Mouse (Mus musculus): ENCODE measurements around the gene Ehd3.

- TF ChIP-seq CTCF (IDR thresholded peaks at IDR 0.05; ENCODE audit: low read depth, low read length) (no peak), POLR2A (IDR thresholded peaks at IDR 0.05; ENCODE audit: insufficient read depth, low read length) (no peak), EP300 (IDR thresholded peaks at IDR 0.05; ENCODE audit: insufficient read depth, low read depth, low read length) (no peak)
These were observed 71.7 kb downstream of the Ehd3 start for GRCm38 (mm10) chr17:73875674-73876073.
